Mouse (Mus musculus): ENCODE data around the gene Gjb2.
A peak's percentile ranks its signal among the peaks of the same experiment; 100 is the strongest.

Gene Gjb2

DNA sequence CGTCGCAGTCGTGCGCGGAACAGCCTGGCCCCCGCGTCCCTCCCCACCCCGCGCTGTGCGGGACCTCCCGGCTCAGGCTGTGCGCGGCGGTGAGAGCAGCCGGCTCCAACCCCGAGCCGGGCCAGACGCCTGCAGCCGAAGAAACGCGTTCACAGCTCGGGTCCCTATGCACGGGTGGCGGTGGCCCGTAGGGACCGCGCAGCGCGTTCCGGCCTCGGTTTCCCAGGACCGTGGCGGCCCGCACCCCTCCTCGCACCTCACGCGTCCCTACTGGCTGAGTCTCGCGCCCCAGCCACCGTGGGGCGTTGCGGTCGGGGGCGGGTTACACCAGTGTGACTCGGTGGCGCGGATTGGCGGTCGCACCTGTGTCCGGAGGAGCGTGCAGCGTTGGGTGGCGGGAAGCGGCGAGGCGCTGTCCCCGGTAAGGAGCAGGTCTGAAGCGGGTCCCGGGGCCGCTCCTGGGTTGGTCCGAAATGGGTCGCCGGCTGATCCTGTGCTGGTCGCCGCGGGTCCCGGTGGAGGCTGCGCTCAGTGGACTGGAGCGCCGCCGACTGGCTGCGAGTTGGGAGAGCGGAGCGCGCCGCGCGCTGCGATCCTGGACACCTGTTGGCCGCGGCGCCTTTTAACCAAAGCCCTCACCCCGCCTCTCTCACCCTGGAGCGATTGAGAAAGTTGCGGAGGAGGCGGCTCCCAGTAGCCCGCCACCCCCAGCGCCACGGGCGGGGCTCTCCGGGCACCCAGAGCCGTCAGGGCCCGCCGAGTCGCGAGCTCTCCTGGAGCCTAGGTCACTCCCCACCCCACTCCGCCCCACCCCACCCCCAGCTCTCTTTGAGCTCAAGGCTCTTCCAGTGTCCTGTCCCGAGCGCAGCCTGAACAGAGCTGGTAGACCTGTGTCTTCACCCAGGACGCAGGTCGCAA is at the start of gene Gjb2:
Gene Gjb2 (minus strand): TSS at position 597 of the 918 bp plus-strand sequence.
- DNase-seq, result peak; percentile 91

DNA sequence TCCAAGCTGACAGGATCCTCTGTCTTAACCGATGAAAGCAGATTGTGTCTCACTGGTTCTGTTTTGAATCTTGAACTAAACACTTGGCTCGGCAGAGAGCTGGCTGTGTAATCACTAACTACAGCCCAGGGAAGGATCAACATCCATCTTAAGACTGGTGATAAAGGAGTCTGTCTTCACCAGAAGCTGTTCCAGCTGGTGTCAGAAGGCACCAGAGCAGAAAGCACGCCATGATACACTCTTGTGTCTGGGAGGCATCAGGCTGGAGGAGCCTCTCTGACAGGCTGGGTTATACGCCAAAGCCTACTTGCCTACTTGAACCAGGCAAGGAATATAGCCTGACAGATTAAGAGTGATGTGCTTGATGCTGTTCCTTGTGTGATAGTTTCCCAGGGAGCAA is 41.2 kb upstream of the Gjb2 start:
- DNase-seq, result peak; percentile 20

DNA sequence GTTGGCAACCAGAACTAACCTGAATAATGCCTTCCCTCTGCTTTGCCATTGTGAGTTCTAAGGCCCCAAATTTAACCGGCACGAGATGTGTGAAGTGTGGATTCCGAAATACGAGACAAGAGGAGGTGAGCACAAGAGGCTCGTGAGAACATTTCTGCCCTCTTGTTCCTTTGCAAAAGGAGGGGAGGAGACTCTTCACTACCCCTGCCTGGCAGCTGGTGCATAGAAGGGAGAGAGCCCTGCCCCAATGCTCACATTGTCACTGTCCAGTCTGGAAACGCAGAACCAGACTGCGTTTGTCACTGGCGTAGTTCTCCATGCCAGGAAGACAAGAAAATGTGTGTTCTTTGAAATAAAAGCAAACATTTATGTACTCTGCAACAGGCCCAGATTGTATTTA is 30.8 kb upstream of the Gjb2 start:
- DNase-seq, result no peak

DNA sequence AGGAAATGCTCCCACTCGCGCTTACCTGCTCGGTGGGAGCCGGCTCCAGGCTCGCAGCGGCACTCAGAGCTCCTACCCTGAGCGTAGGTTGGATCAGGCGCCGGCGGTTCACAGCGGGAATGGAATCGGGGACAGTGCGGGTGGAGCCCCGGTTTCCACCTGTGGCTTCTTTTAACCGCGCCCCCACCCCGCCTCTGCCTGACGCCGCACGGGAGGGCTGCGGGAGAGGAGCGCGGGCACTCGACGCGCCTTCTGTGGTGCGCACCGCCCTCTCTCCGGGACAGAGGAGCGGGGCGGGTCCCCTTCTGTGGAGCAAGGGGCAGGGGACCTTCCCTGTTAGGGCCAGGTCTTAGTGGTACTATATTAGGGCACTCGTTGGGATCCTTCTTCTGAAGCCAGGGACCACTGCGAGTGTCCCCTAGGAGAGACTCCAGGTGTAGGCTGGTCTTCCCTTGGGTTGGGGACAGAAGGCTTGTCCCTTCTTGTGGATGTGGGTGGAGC is 28.7 kb upstream of the Gjb2 start, which contains the start of gene Gjb6:
Gene Gjb6 (minus strand): TSS at position 451 of the 501 bp plus-strand sequence.
- no peak for DNase-seq

DNA sequence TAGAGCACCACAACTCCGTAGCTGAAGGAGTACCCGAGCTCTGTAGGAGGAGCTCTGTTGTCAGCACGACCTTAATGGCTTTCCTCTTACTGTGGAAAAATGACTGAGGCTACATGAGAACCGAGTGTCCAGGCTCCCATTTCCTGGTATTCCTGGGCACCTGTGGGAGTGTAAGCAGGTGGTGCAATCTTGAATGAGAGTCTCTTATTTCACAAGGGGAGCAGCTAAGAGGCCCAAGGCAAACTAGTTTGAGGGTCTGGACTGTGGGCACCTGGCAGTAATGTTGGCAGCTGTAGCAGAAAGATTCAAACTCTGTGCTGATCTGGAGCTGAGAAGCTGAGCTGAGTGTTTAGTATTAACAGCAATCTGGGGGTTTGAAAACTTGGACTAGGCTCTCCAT is 22.9 kb upstream of the Gjb2 start:
- DNase-seq, result no peak

DNA sequence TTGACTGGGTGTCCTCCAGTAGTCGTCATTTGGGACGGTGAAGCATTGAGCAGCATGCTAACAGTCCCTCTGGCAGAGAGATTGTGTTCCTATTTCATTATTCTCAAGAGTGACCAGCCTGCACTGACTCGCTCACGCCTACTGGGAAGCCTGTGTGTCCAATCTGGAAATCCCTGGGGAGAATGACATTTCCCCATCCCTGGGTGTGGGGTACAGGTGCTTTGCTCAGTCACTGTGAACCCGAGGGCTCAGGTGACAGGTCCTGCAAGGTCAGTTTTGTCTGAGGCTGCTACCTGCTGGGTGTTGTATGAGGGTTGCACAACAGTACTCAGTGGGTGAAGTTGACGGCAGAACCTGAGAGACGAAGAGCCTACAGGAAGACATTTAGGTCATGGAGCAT is 17.8 kb upstream of the Gjb2 start:
- no peak for DNase-seq

DNA sequence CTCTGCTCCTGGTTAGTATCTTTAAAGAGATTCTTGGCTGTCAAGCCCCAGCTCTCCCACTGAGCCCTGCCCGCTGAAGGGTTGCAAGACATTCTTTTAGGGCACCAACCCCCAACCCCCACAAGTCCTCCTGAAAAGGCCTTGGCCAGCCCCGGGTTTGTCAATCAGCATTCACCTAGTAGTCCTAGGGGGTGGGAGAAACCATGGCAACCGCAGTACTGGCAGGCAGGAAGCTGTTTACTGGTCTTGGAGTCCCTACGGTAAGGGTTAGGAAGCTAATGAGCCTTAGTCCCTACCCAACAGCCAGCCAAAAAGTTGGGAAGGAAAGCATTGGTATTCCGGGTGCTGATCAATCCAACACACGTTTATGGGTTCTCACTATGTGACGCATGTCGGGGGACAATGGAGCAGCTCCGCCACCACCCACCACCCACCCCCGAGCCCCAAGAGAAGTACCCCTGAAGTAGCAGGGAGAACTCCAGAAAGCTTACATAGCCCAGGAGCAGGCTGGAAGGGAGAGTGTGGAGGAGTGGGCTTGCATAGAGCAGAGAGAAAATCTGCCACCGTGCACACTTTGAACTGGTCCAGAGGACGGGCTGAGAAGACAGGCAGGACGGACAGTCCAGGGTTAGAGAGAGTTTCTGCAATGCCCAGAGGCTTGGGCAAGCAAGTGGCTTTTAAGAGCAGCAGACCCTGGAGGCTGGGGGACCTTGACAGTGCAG is 11.5 kb upstream of the Gjb2 start, which contains the start of gene Gm4491:
Gene Gm4491 (minus strand): TSS at position 61 of the 722 bp plus-strand sequence.
- no peak for DNase-seq

DNA sequence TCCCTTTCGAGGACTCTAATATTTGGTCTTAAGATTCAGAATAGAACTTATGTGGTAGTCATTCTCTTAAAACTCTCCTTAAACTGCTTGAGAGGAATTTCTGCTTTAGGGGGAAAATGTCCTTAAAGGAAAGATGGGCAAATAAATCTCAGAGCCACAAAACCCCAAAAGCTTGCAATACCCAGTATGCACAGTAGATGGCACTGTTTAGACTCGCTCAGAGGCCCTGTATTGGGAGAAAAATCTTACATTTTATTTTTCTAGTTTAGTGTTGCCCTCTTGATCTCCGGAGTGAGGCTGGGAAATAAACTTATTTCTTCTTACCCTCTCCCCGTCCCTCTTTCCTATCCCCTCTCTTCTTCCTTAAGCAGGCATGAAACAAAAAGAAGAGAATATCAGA is 4.7 kb upstream of the Gjb2 start:
- no peak for DNase-seq

DNA sequence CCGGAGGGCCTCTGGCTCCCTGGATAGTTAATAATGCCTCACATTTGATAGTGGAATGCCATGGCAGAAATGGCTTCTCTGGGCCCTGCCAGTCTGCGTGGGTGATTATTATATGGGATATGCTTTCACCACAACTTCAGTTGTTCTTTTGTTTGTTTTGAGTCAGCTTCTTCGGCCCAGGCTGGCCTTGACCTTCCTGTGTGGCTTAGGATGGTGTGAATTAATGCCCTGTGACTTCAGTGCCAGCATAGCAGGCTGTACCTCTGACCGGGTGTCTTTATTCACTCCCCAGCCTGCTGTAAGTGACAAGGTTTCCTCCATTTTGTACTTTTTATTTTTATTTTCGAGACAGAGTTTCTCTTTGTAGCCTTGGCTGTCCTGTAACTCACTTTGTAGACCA is 3.4 kb upstream of the Gjb2 start:
- DNase-seq, result no peak

DNA sequence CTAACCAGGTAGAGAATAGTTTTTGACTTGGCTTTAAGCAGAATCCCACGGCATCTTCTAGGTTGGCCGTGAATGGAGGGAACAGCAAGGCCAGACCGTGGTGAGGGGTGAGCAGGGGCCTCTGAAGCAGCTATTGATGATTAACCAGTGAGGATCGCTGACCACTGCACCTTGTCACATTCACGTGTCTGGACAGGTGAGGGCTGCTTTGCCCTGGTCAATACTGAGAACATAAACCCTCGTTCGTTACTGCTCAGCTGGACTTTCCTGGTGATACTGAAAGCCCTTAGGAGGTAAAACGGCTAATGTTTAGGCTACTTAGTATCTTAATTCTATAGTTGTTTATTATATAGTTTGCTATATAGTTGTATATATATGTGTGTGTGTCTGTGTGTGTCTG is 2.6 kb upstream of the Gjb2 start:
- peak; percentile 91 for DNase-seq

DNA sequence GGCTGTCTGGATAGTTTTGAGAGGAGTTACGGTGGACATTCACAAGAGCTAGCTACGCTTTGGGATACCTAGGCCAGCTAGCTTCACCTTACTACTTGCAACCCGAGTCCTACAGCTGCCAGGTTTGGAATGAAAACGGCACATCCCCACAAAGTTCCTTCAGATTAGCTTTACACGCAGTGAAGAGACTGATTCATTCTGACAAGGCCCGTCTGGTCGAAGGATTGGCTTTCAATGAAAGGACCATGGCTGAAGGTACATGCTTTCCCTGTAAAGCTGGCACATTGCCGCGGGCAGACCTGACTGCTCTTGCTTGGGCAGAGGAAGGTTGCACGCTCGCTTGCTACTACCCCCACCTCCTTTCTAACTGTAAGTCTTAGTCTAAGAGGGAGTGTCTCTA is 1.2 kb upstream of the Gjb2 start:
- no peak for DNase-seq

DNA sequence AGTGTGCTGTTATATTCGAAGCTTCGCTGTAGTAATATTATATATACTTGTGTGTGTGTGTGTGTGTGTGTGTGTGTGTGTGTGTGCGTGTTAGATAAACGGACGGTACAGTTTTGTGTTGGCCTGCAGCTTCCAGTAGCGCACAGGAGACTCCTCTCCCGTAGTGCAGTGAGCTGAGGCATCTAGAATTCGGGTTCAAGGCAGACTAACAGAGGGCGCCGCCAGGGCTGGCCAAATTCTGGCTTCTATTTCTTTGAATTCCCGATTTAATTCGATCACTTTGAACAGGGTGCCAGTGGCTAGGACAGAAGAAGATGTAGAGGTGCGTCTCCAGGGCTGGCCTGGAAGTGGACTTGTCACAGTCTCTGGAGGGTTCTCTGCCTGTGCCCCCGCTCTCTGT is 609 bp upstream of the Gjb2 start:
- DNase-seq, result no peak

DNA sequence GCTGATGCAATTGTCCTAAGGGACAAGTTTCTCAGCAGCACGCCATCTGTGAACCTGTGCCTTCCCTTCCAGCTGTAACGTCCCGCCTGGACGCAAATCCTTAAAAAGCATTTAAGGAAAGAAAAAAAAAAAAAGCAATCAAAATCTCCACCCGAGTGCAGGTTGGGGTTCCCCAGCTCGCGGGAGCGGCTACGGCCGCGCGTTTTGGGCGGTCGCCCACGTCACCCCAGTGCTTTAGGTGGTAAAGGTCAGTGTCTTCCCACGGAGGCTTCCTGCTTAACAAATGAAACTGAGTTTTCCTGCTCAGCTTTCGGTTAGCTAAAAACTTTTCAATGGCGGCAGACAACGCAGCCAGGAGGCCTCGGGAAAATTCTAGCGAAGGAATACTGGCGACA is 794 bp downstream of the Gjb2 start:
- peak; percentile 43 for DNase-seq

DNA sequence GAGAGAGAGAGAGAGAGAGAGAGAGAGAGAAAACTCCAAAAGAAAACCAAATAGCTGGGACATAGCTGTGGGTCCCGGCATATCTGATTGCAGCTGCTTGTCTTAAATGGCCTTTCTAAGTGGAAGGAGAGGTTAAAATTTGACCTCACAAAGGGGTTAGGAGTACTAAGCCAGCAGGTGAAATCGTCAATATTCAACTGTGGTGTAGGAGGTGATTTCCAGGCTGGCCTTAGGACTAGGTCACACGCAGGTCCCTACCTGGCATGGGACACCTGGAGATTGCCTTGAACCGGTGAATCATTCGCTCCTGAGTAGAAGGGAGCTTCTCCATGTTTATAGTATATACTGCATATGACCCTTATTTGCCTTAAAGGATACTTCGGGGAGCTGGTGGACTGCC is 1.4 kb downstream of the Gjb2 start:
- DNase-seq, result peak; percentile 42

DNA sequence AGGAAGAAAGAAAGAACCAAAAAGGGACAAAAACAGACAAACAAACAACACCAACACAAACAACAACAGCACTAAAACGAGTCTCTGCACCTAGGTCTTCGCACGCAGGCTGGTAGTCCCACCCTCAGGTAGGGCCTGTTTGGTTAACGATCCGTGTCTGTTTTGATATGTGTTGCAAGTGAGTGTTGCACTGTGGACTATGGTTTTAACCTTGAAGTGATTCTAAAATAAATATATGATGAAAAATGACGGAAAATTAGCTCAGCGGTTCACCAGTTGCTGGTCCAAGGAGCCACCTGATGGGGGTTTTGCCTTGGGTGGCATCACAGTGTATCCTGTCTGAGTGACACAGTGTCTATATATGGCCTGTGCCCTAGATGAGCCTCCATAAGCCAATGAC is 2.9 kb downstream of the Gjb2 start:
- DNase-seq, result no peak

DNA sequence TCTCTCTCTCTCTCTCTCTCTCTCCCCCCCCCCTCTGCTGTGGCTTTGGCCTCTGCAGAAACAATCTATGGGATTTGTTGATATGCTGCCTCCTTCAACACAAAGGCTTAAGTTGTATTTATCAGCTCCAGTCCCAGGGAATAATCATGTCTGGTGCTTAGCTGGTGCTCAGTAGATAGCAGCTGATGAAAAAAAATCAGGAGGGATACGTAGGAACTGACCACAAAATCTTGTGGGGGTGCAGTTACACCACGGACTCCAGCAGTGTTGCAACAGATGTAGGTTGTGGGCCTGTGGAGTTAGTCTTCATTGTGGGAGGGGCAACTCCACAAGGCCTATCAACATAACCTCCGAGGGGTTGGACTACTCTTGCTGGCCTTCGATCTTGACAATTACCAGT is 8.6 kb downstream of the Gjb2 start:
- DNase-seq, result no peak

DNA sequence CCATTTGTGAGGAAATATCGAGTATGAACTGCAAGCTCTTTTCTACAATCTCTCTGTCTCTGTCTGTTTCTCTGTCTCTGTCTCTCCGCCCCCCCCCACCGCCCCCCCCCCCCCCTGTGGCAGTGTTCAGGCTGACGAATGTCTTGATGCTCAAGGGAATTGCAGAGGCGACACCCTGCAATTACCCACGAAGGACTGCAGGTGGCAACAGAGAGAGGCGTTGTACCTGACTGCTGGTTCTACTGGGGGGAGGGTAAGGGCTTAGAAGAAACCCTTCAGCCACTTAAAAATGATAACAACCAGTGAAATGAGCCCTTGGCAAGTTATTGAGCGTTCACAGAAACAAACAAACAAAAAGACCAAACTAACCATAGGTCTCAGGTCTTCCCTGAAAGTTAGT is 11.5 kb downstream of the Gjb2 start:
- DNase-seq, result peak; percentile 82

DNA sequence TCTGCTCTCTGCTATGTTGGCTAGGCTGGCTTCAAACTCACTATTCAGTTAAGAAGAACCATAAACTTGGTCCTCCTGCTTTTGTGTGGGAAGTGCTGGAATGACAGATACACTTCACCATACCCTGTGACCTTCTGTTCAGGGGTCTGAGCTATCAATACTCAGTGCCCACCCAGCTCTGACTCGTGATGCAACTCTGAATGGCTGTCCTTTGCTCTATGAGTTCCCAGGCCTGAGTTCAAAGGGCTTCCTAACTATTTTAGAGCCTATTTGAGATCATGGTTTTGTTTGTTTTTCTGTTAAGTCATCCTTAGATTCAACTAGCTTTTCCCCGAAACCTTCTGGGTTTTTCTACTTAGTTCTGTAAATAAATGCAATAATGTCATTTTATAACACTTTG is 14.5 kb downstream of the Gjb2 start:
- peak; percentile 47 for DNase-seq

DNA sequence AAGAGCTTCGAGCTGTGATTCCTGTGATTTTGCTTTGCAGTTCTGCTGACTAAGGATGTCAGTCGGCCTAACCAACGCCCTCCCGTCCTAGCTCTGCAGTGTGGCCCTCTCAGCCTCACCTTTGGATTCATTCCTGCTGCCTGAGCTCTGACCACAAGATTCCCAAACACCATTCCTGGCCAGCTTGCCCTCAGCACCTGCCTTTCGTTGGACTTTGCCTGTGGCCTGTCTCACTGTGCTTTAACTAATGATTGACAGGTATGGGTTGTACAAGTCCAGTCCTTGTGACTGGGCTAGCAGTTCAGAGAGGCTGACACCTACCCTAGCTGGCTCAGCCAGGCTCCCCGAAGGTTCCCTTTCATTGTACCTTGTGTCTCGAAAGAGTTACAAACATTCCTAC is 15.4 kb downstream of the Gjb2 start:
- DNase-seq, result peak; percentile 96

DNA sequence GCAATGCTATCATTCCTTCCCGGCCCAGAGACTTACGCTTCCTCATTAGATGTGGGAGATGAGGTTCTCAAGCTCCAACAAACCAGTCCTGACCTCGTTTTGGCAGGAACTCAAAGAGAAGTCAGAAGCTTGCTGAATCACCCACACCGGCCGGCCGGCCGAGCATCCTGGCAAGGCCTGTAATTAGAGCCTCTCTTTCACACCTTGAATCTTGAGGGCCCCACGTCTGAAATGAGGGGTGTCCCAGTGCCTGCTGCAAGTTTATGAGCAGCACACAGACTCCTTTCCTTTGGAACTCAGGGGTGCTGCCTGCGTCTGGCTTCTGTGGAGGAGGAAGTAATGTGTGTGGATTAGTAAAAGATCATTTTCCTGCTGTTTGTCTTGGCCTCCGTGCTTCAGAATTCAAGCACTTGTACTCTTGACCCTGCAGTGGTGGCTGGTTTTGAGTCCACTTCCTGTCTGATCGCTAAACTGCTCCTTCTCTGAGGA is 20.3 kb downstream of the Gjb2 start:
- peak; percentile 83 for DNase-seq

DNA sequence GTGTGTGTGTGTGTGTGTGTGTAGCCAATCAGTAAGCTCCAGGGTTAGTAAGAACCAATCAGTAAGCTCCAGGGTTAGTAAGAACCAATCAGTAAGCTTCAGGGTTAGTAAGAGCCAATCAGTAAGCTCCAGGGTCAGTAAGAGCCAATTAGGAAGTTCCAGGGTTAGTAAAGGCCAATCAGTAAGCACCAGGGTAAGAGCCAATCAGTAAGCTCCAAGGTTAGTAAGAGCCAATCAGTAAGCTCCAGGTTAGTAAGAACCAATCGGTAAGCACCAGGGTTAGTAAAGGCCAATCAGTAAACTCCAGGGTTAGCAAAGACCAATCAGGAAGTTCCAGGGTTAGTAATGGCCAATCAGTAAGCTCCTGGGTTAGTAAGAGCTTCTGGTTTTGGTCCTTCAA is 21.6 kb downstream of the Gjb2 start:
- DNase-seq, result no peak

DNA sequence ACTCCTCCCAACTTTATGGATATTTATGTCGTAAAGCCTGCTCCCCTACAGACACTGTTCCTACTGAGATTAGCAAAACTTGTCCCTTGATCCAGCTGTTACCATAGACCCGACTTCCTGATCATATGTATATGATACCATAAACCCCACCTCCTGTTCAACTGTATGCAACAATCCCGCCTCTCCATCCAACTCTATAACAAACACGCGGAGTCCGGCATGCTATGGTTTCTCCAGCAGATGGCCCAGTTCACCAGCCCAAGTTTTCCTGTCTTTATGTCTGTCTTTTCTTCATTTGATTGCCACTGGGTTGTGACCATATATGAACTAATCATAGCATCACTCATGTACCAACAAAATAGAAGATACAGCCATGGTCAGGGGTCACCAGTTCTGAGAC is 29.0 kb downstream of the Gjb2 start:
- DNase-seq, result peak; percentile 43

DNA sequence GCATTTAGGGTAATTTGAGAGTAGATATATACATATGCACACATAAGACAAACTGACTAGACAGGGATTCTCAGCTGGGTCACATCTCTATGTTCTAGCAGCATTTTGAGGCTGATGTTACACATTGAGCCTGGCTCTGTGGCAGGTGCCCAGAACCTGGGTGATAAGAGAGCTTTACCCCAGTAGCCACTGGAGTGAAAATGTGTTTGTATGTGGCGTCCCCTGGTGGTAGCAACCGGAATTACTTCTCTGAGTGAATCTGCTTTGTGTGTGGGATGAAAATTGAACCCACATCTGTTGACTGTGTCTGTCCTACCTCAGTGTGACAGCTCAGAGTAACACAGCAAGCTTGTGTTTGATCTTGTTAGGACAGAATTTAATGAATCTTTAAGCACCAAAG is 34.6 kb downstream of the Gjb2 start:
- DNase-seq, result peak; percentile 62

DNA sequence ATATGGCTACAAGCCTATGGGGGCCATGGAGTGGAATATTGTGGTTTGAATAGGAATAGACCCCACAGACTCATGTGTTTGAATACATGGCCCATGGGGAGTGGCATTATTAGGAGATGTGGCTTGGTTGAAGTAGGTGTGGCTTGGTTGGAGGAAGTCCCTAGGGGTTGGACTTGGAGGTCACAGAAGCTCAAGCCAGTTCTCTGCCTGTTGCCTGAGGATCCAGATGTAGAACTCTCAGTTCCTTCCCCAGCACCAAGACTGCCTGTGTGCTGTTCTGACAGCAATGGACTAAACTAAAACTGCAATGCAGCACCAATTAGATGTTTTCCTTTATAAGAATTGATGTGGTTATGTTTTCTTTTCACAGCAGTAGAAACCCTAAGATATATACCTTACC is 38.4 kb downstream of the Gjb2 start:
- DNase-seq, result no peak
